Mouse (Mus musculus) megakaryocyte, embryonic 14.5 days (primary cell): ENCODE measurements around the gene Zfp536. TPM values are rescaled to one million over a fixed set of nuclear protein-coding genes. Genes with fewer than 3 reads are reported as not detected.
A peak's percentile ranks its signal among the peaks of the same experiment; 100 is the strongest.

ENCODE experiments used
- H3K27me3 ChIP-seq: replicated peaks from 2 replicates; pipeline ENCODE3; 2012; ENCODE audit warnings: inconsistent platforms
- H3K36me3 ChIP-seq: replicated peaks from 2 replicates; pipeline ENCODE3; 2012; ENCODE audit warnings: low read length, inconsistent platforms, mixed read lengths
- H3K4me1 ChIP-seq: 2 replicates; pipeline ENCODE4 v1.6.1; 2012; ENCODE audit warnings: inconsistent platforms
- H3K4me3 ChIP-seq: replicated peaks from 2 replicates; pipeline ENCODE3; 2012; ENCODE audit warnings: moderate library complexity, mild to moderate bottlenecking, inconsistent platforms
- H3K9me3 ChIP-seq: 2 replicates; pipeline ENCODE4 v1.6.1; 2012; ENCODE audit warnings: inconsistent platforms
- FLI1 ChIP-seq: IDR thresholded peaks from 2 replicates; pipeline ENCODE4 v1.6.1; 2012; ENCODE audit warnings: low read length, inconsistent platforms, mixed read lengths
- GATA1 ChIP-seq: IDR thresholded peaks from 3 replicates; pipeline ENCODE4 v1.6.1; 2012; ENCODE audit warnings: mixed read lengths, low read length, inconsistent platforms, borderline replicate concordance
- polyA plus RNA-seq: library from polyadenylated mRNA; stranded (reverse); fragments of >175 nt; gene quantifications from 2 replicates; pipeline ENCODE4 v1.2.3, GENCODE M21; 2012; ENCODE audit warnings: low replicate concordance; ENCODE audit not compliant: insufficient read depth

The Zfp536 gene
- polyA plus RNA-seq, 1 experiment: not detected

GRCm38 (mm10) chr7:37647917-37648615 is 125.4 kb downstream of the Zfp536 start:
- Histone ChIP-seq H3K36me3 (no peaks in the 10 kb centered on the region), H3K27me3 (no peaks in the 10 kb centered on the region), H3K4me3 (no peak overlapping the region), H3K4me1 (no peaks in the 10 kb centered on the region), H3K9me3 (peaks cover 37% of the 10 kb centered on the region)
- TF ChIP-seq FLI1 (no peak), GATA1 (no peak)

- peak overlapping the region; percentile 14 for H3K4me3 ChIP-seq
- TF ChIP-seq FLI1: no peak
- TF ChIP-seq GATA1: no peak
- H3K9me3 ChIP-seq: peaks cover 37% of the 10 kb centered on the region
- H3K4me1 ChIP-seq: no peaks in the 10 kb centered on the region
- no peaks in the 10 kb centered on the region for H3K36me3 ChIP-seq
- H3K27me3 ChIP-seq: no peaks in the 10 kb centered on the region
These were observed 133.6 kb downstream of the Zfp536 start for GRCm38 (mm10) chr7:37639740-37640397.

- TF ChIP-seq FLI1 (no peak), GATA1 (no peak)
- no peaks in the 10 kb centered on the region for H3K36me3 ChIP-seq
- no peak overlapping the region for H3K4me3 ChIP-seq
- no peaks in the 10 kb centered on the region for H3K27me3 ChIP-seq
- no peaks in the 10 kb centered on the region for H3K4me1 ChIP-seq
- peaks cover 16% of the 10 kb centered on the region; the same call in 1 of the 2 replicates for H3K9me3 ChIP-seq
These were observed 138.6 kb downstream of the Zfp536 start for GRCm38 (mm10) chr7:37634812-37635211.

- H3K4me1 ChIP-seq: no peaks in the 10 kb centered on the region
- TF ChIP-seq FLI1: no peak
- H3K36me3 ChIP-seq: no peaks in the 10 kb centered on the region
- no peaks in the 10 kb centered on the region for H3K9me3 ChIP-seq
- no peak overlapping the region for H3K4me3 ChIP-seq
- H3K27me3 ChIP-seq: peaks cover 3% of the 10 kb centered on the region
These were observed 143.0 kb downstream of the Zfp536 start for GRCm38 (mm10) chr7:37630410-37630809.

GRCm38 (mm10) chr7:37627897-37628510 is 145.4 kb downstream of the Zfp536 start:
- Histone ChIP-seq H3K36me3 (no peaks in the 10 kb centered on the region), H3K4me3 (no peak overlapping the region), H3K4me1 (no peaks in the 10 kb centered on the region), H3K9me3 (no peaks in the 10 kb centered on the region), H3K27me3 (peaks cover 21% of the 10 kb centered on the region)
- TF ChIP-seq FLI1 (no peak), GATA1 (no peak)

- no peaks in the 10 kb centered on the region for H3K4me1 ChIP-seq
- H3K36me3 ChIP-seq: no peaks in the 10 kb centered on the region
- peaks cover 24% of the 10 kb centered on the region for H3K27me3 ChIP-seq
- no peaks in the 10 kb centered on the region for H3K9me3 ChIP-seq
- no peak overlapping the region for H3K4me3 ChIP-seq
- TF ChIP-seq GATA1 (no peak), FLI1 (no peak)
These were observed 147.7 kb downstream of the Zfp536 start for GRCm38 (mm10) chr7:37625758-37626157.

GRCm38 (mm10) chr7:37624759-37625340 is 148.6 kb downstream of the Zfp536 start:
- Histone ChIP-seq H3K4me3 (no peak overlapping the region), H3K9me3 (no peaks in the 10 kb centered on the region), H3K4me1 (no peaks in the 10 kb centered on the region), H3K27me3 (peaks cover 24% of the 10 kb centered on the region), H3K36me3 (no peaks in the 10 kb centered on the region)
- TF ChIP-seq FLI1: no peak
- no peak for TF ChIP-seq GATA1

GRCm38 (mm10) chr7:37623903-37624758 is 149.3 kb downstream of the Zfp536 start:
- peaks cover 24% of the 10 kb centered on the region for H3K27me3 ChIP-seq
- TF ChIP-seq FLI1: no peak
- no peak for TF ChIP-seq GATA1
- no peaks in the 10 kb centered on the region for H3K4me1 ChIP-seq
- H3K4me3 ChIP-seq: peak overlapping the region; percentile 75
- no peaks in the 10 kb centered on the region for H3K9me3 ChIP-seq
- H3K36me3 ChIP-seq: no peaks in the 10 kb centered on the region

GRCm38 (mm10) chr7:37619254-37619653 is 154.2 kb downstream of the Zfp536 start:
- peaks cover 15% of the 10 kb centered on the region for H3K27me3 ChIP-seq
- TF ChIP-seq FLI1 (no peak), GATA1 (no peak)
- no peaks in the 10 kb centered on the region for H3K4me1 ChIP-seq
- H3K36me3 ChIP-seq: no peaks in the 10 kb centered on the region
- peaks cover 12% of the 10 kb centered on the region for H3K9me3 ChIP-seq
- no peak overlapping the region for H3K4me3 ChIP-seq

- Histone ChIP-seq H3K4me3 (no peak overlapping the region), H3K4me1 (no peaks in the 10 kb centered on the region), H3K36me3 (no peaks in the 10 kb centered on the region), H3K27me3 (peaks cover 2% of the 10 kb centered on the region), H3K9me3 (peaks cover 18% of the 10 kb centered on the region)
- no peak for TF ChIP-seq FLI1
- no peak for TF ChIP-seq GATA1
These were observed 155.6 kb downstream of the Zfp536 start for GRCm38 (mm10) chr7:37617880-37618279.
